Mouse (Mus musculus) CD8-positive naive resting alpha-beta T cell, adult 2 months (primary cell): ENCODE data around the gene Olfr154.
"Not testable (repeated sequence)": the region's sequence is repeated elsewhere in the genome, so short reads cannot be mapped to it uniquely, and the experiment has no call there.

ENCODE experiments used
- DNase-seq, 2 experiments: peaks; one replicate each; pipeline ENCODE4 v3.0.0; 2022; ENCODE audit warnings: low read depth in 2 of 2, low spot score in 2 of 2

The Olfr154 gene

GRCm38 (mm10) chr2:85664355-85664754, at the start of gene Olfr154:
Gene Olfr154 (minus strand): TSS chr2:85664455.
- DNase-seq: not testable (repeated sequence)

GRCm38 (mm10) chr2:85711159-85711558, 46.9 kb upstream of the Olfr154 start:
- DNase-seq: no peak

DNA sequence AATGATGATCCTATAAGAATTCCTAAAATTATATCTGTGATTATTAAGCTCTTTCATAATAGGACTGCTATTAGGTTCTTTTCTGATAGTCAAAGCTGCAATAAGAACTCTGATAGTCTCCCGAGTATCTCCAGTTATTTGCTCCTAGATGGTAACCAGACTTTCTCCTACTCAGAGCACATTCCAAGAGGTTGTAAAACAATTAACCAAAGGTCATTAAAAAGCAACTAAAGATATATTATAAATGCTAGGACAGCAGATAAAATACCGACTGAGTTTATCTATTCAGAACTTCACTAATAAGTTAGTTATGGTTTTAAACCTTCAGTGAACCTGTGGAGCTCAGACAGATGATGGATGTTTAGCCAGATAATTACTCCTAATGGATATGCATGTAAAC, 46.4 kb upstream of the Olfr154 start:
- not testable (repeated sequence) for DNase-seq

DNA sequence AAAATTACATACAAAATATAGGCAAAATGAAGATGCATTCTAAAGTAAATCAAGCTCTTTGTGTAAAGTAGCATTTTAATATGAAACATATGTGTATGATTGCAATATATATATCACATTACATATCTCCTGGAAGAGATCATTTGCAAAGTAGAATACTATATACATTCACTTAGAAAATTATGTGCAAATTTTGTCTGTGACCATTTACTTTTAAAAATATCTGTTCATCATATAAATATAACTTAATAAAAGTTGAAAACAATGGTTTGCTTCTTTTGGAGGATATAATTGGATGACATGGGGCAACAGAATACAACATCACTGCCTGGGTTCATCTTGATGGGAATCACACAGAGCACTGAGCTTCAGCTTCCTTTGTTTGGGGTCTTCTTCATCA, 24.9 kb upstream of the Olfr154 start, which contains the start of gene Olfr1008:
Gene Olfr1008, plus strand, starts transcription at position 301 of the 400 bp plus-strand sequence.
- no peak for DNase-seq

DNA sequence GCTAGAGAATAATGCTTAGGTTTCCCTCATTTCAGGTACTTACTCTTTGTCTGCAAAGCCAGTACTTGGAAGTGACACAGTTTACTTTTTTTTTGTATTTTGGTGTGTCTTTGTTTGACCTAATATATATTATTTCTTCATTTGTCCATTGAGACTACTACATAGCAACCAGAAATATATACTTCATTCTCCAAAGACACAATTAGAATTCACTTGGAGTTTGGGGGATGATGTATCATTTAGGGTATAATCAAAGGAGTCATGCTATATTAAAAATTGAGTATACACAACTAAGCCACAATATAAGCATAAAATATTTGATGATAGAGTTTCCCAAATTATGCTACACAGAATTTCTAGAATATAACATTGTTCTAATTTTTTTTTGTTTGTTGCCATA, 14.4 kb upstream of the Olfr154 start, which contains the start of gene Olfr1006:
Gene Olfr1006, minus strand, starts transcription at position 101 of the 400 bp plus-strand sequence.
- DNase-seq: no peak

- DNase-seq: no peak
These were observed 13.7 kb downstream of the Olfr154 start, which contains the start of gene Olfr1002 for GRCm38 (mm10) chr2:85650604-85651003. Gene Olfr1002 (minus strand): TSS chr2:85650704.
